Mouse (Mus musculus): ENCODE data around the gene Alad.

Gene Alad

GRCm38 (mm10) chr4:62517538-62518415 lies 1.9 kb downstream of the Alad start:
- no peak for DNase-seq (ENCODE audit: low spot score)

- DNase-seq (ENCODE audit: low spot score), result no peak
Observed at GRCm38 (mm10) chr4:62517046-62517445, 2.7 kb downstream of the Alad start.

- DNase-seq (ENCODE audit: low spot score), result no peak
Observed at GRCm38 (mm10) chr4:62516579-62516978, 3.1 kb downstream of the Alad start.

- no peak for DNase-seq (ENCODE audit: low spot score)
Observed at GRCm38 (mm10) chr4:62516079-62516478, 3.6 kb downstream of the Alad start.

- peak; percentile 81 for DNase-seq (ENCODE audit: low spot score)
Observed at GRCm38 (mm10) chr4:62515490-62515889, 4.2 kb downstream of the Alad start.

- DNase-seq (ENCODE audit: low spot score), result peak; percentile 70
Observed at GRCm38 (mm10) chr4:62514995-62515394, 4.7 kb downstream of the Alad start.

- no peak for DNase-seq (ENCODE audit: low spot score)
Observed at GRCm38 (mm10) chr4:62513998-62514506, 5.7 kb downstream of the Alad start.

- DNase-seq (ENCODE audit: low spot score), result peak; percentile 81
Observed at GRCm38 (mm10) chr4:62509946-62510345, 9.8 kb downstream of the Alad start.

- peak; percentile 76 for DNase-seq (ENCODE audit: low spot score)
Observed at GRCm38 (mm10) chr4:62508839-62509238, 10.9 kb downstream of the Alad start.

- no peak for DNase-seq (ENCODE audit: low spot score)
Observed at GRCm38 (mm10) chr4:62506798-62507197, 12.9 kb downstream of the Alad start.

GRCm38 (mm10) chr4:62505991-62506390 lies 13.7 kb downstream of the Alad start:
- DNase-seq (ENCODE audit: low spot score), result no peak

GRCm38 (mm10) chr4:62503374-62503970 lies 16.2 kb downstream of the Alad start, which contains the start of gene Hdhd3:
Hdhd3 (minus strand) TSS chr4:62503467.
- DNase-seq (ENCODE audit: low spot score), result no peak

- no peak for DNase-seq (ENCODE audit: low spot score)
Observed at GRCm38 (mm10) chr4:62502969-62503368, 16.7 kb downstream of the Alad start.

GRCm38 (mm10) chr4:62501964-62502732 lies 17.6 kb downstream of the Alad start:
- DNase-seq (ENCODE audit: low spot score), result peak; percentile 88

GRCm38 (mm10) chr4:62501534-62501933 lies 18.2 kb downstream of the Alad start:
- no peak for DNase-seq (ENCODE audit: low spot score)

GRCm38 (mm10) chr4:62500799-62501198 lies 18.9 kb downstream of the Alad start:
- DNase-seq (ENCODE audit: low spot score), result no peak

GRCm38 (mm10) chr4:62496815-62497214 lies 22.9 kb downstream of the Alad start:
- peak; percentile 71 for DNase-seq (ENCODE audit: low spot score)

GRCm38 (mm10) chr4:62495946-62496345 lies 23.8 kb downstream of the Alad start:
- no peak for DNase-seq (ENCODE audit: low spot score)

- no peak for DNase-seq (ENCODE audit: low spot score)
Observed at GRCm38 (mm10) chr4:62494230-62494629, 25.5 kb downstream of the Alad start.

- no peak for DNase-seq (ENCODE audit: low spot score)
Observed at GRCm38 (mm10) chr4:62492682-62493081, 27.0 kb downstream of the Alad start.

GRCm38 (mm10) chr4:62487914-62488313 lies 31.8 kb downstream of the Alad start:
- DNase-seq (ENCODE audit: low spot score), result no peak

GRCm38 (mm10) chr4:62487172-62487571 lies 32.5 kb downstream of the Alad start:
- DNase-seq (ENCODE audit: low spot score), result no peak

All from testis, postnatal 14 days (tissue).